Mouse (Mus musculus): Measurements from ENCODE around the gene Pgm5. TPM values are rescaled to one million over a fixed set of nuclear protein-coding genes. Genes with fewer than 3 reads are reported as not detected.

Gene Pgm5
- polyA plus RNA-seq, 1 experiment from 2014 or later, result 5.3 TPM

Other genes with a start within 250 kb of the Pgm5 start
- 3.6 and 3.7 TPM in 2 replicates for gene Tmem252, start 187.8 kb downstream of the Pgm5 start, polyA plus RNA-seq (2015; fragmentation: Nextera tagmentation; extraction: Ambion mirVana)
- 603 and 704 TPM in 2 replicates for gene Gm10053, start 13.8 kb upstream of the Pgm5 start, polyA plus RNA-seq (2015; fragmentation: Nextera tagmentation; extraction: Ambion mirVana)
- not detected in 2 replicates for gene Foxd4, start 39.3 kb upstream of the Pgm5 start, polyA plus RNA-seq (2015; fragmentation: Nextera tagmentation; extraction: Ambion mirVana)
- 14.0 and 16.5 TPM in 2 replicates for gene Cbwd1, start 99.8 kb upstream of the Pgm5 start, polyA plus RNA-seq (2015; fragmentation: Nextera tagmentation; extraction: Ambion mirVana)
- 2.4 and 2.6 TPM in 2 replicates for gene Dock8, start 137.7 kb upstream of the Pgm5 start, polyA plus RNA-seq (2015; fragmentation: Nextera tagmentation; extraction: Ambion mirVana)